Mouse (Mus musculus) retina, adult 2 months (tissue): Measurements from ENCODE around the gene Capn7.

ENCODE experiments used
- DNase-seq: peaks from one replicate; pipeline ENCODE4 v3.0.0-alpha.2; 2012; ENCODE audit warnings: low read depth, low spot score

The Capn7 gene

GRCm38 (mm10) chr14:31413475-31414086 is 77.1 kb downstream of the Capn7 start:
- no peak for DNase-seq

DNA sequence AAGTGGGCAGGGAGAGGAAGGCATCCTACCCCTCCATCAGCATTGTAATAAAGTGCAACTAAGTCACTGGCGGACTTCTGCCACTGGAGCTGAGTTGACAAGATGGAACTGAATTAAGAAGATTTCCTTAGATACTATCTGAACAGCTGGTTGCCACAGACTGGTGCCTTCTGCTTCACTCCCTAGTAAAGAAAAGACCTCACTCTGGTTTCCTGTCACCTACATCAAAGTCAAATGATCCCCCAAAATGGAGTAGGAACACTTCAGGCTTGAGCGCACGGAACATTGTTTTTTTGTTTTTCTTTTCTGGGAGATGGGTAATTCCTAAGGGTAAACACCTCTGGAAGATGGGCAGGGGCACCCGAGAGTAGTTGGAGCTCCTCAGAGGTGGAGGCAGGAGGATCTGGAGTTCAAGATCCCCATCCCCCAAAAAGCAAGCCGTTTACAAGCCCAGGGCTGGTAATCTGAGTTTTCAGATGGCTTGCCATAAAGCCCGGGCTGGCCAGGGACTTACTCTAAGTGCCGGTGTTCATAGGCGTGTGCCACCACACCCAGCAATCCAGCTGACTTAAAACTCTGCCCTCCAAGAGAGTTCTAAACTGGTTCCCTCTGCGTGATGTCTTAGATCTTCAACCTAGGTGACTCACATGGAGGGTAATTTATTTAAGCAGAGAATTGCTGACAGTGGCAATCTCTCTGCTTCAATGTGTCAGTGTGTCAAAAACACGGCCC is 78.0 kb downstream of the Capn7 start:
- no peak for DNase-seq

GRCm38 (mm10) chr14:31414967-31415376 is 78.5 kb downstream of the Capn7 start:
- DNase-seq = no peak

GRCm38 (mm10) chr14:31416411-31416810 is 80.0 kb downstream of the Capn7 start:
- no peak for DNase-seq

DNA sequence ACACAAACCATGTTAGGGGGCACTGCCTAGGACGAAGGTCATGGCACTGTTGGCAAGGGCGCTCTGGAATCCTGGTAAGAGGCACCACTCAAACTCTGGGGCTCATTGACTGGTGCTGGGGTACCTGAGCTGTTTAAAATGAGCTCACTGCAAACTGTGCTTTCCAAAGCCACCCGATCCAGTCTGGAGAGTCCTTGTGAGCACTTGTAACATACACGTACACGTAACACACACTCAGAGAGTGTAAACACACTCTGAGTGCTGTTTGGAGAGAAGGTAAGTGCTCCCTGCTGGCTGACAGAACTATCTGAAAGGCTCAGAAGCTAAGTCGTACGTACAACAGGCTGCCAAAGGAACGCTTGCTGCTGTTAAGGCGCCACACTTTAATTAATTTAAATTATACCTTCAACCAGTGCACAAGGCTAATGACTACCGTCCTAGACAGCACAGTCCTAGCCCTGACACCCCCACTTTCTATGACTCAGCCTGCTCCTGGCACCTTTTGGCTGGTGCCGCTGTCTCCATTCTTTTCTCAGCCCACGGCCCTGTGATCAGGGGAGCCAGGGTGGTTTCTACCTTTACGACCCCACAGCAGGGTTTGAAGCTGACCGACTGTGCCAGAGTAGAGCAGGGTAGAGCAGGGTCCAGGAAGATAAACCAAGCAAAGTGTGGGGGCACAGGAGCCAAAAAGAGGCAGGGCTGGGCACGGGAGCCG is 80.6 kb downstream of the Capn7 start:
- no peak for DNase-seq

DNA sequence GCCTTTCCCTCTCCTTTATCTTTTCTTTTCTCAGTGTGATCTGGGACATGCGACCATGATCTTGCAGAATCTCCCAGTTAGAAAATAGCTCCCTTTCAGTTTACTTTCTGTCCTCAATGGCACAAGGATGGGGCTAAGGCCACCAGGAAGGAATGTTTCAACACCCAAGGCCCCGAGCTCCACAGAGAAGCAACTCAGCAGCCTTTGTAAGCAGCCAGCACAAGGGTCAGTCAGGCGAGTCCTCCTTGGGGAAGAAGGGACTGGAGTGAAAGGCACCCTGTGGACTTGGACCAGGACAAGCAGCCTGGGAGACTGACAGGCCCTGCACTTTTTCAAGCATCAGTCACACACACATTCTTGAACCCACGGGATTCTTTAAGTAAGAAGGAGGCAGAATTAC is 82.8 kb downstream of the Capn7 start:
- no peak for DNase-seq

- no peak for DNase-seq
Observed at GRCm38 (mm10) chr14:31420135-31420534, 83.7 kb downstream of the Capn7 start.

DNA sequence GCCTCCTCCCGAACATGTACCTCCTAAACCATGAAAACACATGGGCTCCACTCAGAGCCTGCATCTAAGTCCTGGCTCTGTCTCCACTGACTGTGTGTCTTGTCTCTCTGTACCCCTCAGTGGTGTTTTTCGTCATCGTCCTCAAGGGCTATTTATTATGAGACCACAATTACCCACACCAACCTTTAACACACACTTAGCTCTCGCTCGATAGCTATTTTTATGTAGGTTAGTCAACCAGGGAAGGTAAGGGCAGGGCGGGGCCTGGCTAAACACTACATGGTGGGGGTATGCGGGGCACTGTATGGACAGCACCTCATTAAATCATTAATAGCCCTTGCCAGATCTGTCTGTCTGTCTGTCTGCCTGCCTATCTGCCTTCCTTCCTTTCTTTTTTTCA is 84.1 kb downstream of the Capn7 start:
- DNase-seq = no peak

DNA sequence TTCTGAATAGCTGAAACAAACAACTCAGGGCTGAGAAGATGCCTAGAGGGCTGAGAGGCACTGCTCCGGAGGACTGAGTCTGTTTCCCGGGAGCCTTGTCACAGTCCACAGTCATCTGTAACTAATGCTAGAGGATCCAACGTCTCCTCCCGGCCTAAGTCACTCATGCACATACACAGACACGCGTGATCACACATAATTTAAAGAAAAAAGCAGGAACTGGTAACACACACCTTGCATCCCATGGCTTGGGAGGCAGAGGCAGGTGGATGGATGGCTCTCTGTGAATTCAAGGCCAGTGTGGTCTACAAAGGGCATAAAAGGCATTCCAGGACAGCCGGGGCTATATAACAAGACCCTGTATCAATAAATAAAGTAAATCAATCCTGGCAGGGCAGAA is 84.5 kb downstream of the Capn7 start:
- DNase-seq = no peak
